Mouse (Mus musculus) monocyte, adult 2 months (primary cell): ENCODE measurements at regions not wholly inside any gene's neighbourhood (a gene's known extent, or its start where the extent isn't known, plus 50 kb on each side); places are given as distances from the start of the nearest gene placed in this dataset.

ENCODE experiments used
- DNase-seq, 2 experiments: peaks; one replicate each; pipeline ENCODE4 v3.0.0; 2022; ENCODE audit warnings: low spot score in 2 of 2, low read depth in 1 of 2

- no peak for DNase-seq
These were observed 462.1 kb upstream of the Arglu1 start for GRCm38 (mm10) chr8:9152313-9152925.

GRCm38 (mm10) chr8:9144362-9144761, 454.0 kb upstream of the Arglu1 start:
- no peak for DNase-seq

GRCm38 (mm10) chr8:9139781-9140180, 449.5 kb upstream of the Arglu1 start:
- no peak for DNase-seq

- DNase-seq = no peak
These were observed 448.8 kb upstream of the Arglu1 start for GRCm38 (mm10) chr8:9139059-9139620.

- no peak for DNase-seq
These were observed 443.4 kb upstream of the Arglu1 start for GRCm38 (mm10) chr8:9133758-9134157.

- no peak for DNase-seq
These were observed 442.4 kb upstream of the Arglu1 start for GRCm38 (mm10) chr8:9132612-9133218.

GRCm38 (mm10) chr8:9131249-9131648, 440.9 kb upstream of the Arglu1 start:
- no peak for DNase-seq

- no peak for DNase-seq
These were observed 434.2 kb upstream of the Arglu1 start for GRCm38 (mm10) chr8:9124503-9124902.

GRCm38 (mm10) chr8:9117809-9118737, 427.8 kb upstream of the Arglu1 start:
- DNase-seq = no peak

GRCm38 (mm10) chr8:9095980-9096379, 405.7 kb upstream of the Arglu1 start:
- DNase-seq = no peak

GRCm38 (mm10) chr8:9094002-9094401, 403.7 kb upstream of the Arglu1 start:
- no peak for DNase-seq

GRCm38 (mm10) chr8:9093356-9093755, 403.0 kb upstream of the Arglu1 start:
- no peak for DNase-seq

- no peak for DNase-seq
These were observed 382.4 kb upstream of the Arglu1 start for GRCm38 (mm10) chr8:9072724-9073123.

GRCm38 (mm10) chr8:9072286-9072685, 382.0 kb upstream of the Arglu1 start:
- no peak for DNase-seq

GRCm38 (mm10) chr8:9070953-9071352, 380.6 kb upstream of the Arglu1 start:
- DNase-seq = no peak

GRCm38 (mm10) chr8:9069845-9070244, 379.5 kb upstream of the Arglu1 start:
- DNase-seq = no peak

- no peak for DNase-seq
These were observed 377.4 kb upstream of the Arglu1 start for GRCm38 (mm10) chr8:9067731-9068130.

GRCm38 (mm10) chr8:9060166-9060565, 369.8 kb upstream of the Arglu1 start:
- no peak for DNase-seq

- no peak for DNase-seq
These were observed 365.1 kb upstream of the Arglu1 start for GRCm38 (mm10) chr8:9055416-9055819.

- DNase-seq = no peak
These were observed 364.5 kb upstream of the Arglu1 start for GRCm38 (mm10) chr8:9054801-9055200.

- no peak for DNase-seq
These were observed 361.4 kb upstream of the Arglu1 start for GRCm38 (mm10) chr8:9051699-9052098.
